Mouse (Mus musculus) kidney, embryonic 16.5 days (tissue): Measurements from ENCODE around the gene Rims3. TPM values are rescaled to one million over a fixed set of nuclear protein-coding genes. Genes with fewer than 3 reads are reported as not detected.

Source experiments
- ATAC-seq: fragments of 200-750 bp; cut with Nextera tagmentation; 2 replicates; pipeline ENCODE4 v1.8.0; 2017; ENCODE audit warnings: moderate TSS enrichment; ENCODE audit not compliant: low FRiP score, low TSS enrichment
- H3K27ac ChIP-seq: fragments of 300-500 bp; sonication (generic); 2 replicates; pipeline ENCODE4 v1.5.1; 2014; ENCODE audit warnings: low read length
- H3K27me3 ChIP-seq: fragments of 300-500 bp; sonication (generic); 2 replicates; pipeline ENCODE4 v1.6.1; 2014; ENCODE audit warnings: low read length, control low read depth, mixed read lengths; ENCODE audit not compliant: insufficient read depth
- H3K36me3 ChIP-seq: fragments of 300-500 bp; sonication (generic); 2 replicates; pipeline ENCODE4 v1.6.1; 2014; ENCODE audit warnings: low read length, control low read depth, mixed read lengths; ENCODE audit not compliant: insufficient read depth
- H3K4me1 ChIP-seq: fragments of 300-500 bp; sonication (generic); 2 replicates; pipeline ENCODE4 v1.6.1; 2014; ENCODE audit warnings: low read length, control low read depth, mixed read lengths; ENCODE audit not compliant: insufficient read depth
- H3K4me2 ChIP-seq: fragments of 300-500 bp; sonication (generic); replicated peaks from 2 replicates; pipeline ENCODE4 v1.6.1; 2014; ENCODE audit warnings: low read depth, low read length
- H3K4me3 ChIP-seq: fragments of 300-500 bp; sonication (generic); 2 replicates; pipeline ENCODE4 v1.5.1; 2014; ENCODE audit warnings: mild to moderate bottlenecking, low read length
- H3K9ac ChIP-seq: fragments of 300-500 bp; sonication (generic); replicated peaks from 2 replicates; pipeline ENCODE4 v1.6.1; 2014; ENCODE audit warnings: low read length
- H3K9me3 ChIP-seq: fragments of 300-500 bp; sonication (generic); 2 replicates; pipeline ENCODE4 v1.6.1; 2016; ENCODE audit warnings: low read length, control low read depth
- WGBS: fragments of 180-500 bp; shearing (Covaris S2); extraction: QIAGEN DNeasy Blood & Tissue Kit; methylation state at CpG from one replicate; pipeline ENCODE4 v1.1.7; 2014; 5-methylcytosine and 5-hydroxymethylcytosine counted together
- polyA plus RNA-seq: library from polyadenylated mRNA; unstranded; fragments of >200 nt; fragmentation: Nextera tagmentation; extraction: Ambion mirVana; gene quantifications from 2 replicates; pipeline ENCODE4 v1.2.1, GENCODE M21; 2015

Rims3 gene
- polyA plus RNA-seq, 1 experiment from 2014 or later = 0.41 TPM

DNA sequence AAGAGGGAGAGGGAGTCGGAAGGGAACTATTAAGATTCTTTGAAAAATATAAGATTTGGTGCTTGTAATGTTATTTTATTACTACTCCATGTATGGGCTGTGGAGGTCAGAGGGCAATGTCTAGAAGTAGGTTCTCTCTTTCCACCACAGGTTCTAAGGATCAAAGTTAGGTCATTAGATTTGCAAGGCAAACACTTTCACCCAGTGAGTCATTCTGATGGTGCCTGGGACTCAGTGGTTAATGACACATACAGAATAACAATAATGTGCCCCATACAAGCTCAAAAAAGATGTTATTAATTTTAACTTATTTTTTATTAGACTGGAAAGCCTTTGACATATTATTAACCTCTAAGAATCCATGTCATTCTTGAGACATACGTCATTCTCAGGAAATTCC lies 34.7 kb upstream of the Rims3 start:
- 0 out of 2 replicates have a peak, but pooled peaks cover 5% of the 10 kb centered on the region for H3K36me3 ChIP-seq
- 80% methylated on average over 2 of the region's 2 CpGs for WGBS
- no peak for ATAC-seq
- no peak overlapping the region for H3K4me3 ChIP-seq
- H3K4me1 ChIP-seq = peaks cover 53% of the 10 kb centered on the region
- H3K27ac ChIP-seq = no peak overlapping the region
- H3K9ac ChIP-seq = no peak overlapping the region
- H3K27me3 ChIP-seq = no peaks in the 10 kb centered on the region
- H3K9me3 ChIP-seq = no peaks in the 10 kb centered on the region
- no peak overlapping the region for H3K4me2 ChIP-seq

GRCm38 (mm10) chr4:120822191-120822911 lies 32.3 kb upstream of the Rims3 start:
- peak overlapping the region; percentile 26; the same call in 1 of the 2 replicates for H3K4me2 ChIP-seq
- H3K27me3 ChIP-seq = no peaks in the 10 kb centered on the region
- WGBS = 81% methylated on average over 2 of the region's 2 CpGs
- H3K4me3 ChIP-seq = no peak overlapping the region
- H3K36me3 ChIP-seq = 0 out of 2 replicates have a peak, but pooled peaks cover 5% of the 10 kb centered on the region
- H3K9ac ChIP-seq = no peak overlapping the region
- H3K9me3 ChIP-seq = no peaks in the 10 kb centered on the region
- H3K27ac ChIP-seq = peak overlapping the region; percentile 87
- peaks cover 41% of the 10 kb centered on the region for H3K4me1 ChIP-seq
- ATAC-seq = no peak

- Histone ChIP-seq H3K36me3 (no peaks in the 10 kb centered on the region), H3K4me1 (peaks cover 29% of the 10 kb centered on the region), H3K4me2 (peak overlapping the region; percentile 77), H3K9me3 (no peaks in the 10 kb centered on the region), H3K4me3 (peak overlapping the region; percentile 77), H3K27ac (peak overlapping the region; percentile 100), H3K27me3 (no peaks in the 10 kb centered on the region), H3K9ac (peak overlapping the region; percentile 99)
- 0% methylated on average over 53 of the region's 53 CpGs for WGBS
- peak; percentile 97 for ATAC-seq
Measured at GRCm38 (mm10) chr4:120825100-120825553, 29.5 kb upstream of the Rims3 start.

DNA sequence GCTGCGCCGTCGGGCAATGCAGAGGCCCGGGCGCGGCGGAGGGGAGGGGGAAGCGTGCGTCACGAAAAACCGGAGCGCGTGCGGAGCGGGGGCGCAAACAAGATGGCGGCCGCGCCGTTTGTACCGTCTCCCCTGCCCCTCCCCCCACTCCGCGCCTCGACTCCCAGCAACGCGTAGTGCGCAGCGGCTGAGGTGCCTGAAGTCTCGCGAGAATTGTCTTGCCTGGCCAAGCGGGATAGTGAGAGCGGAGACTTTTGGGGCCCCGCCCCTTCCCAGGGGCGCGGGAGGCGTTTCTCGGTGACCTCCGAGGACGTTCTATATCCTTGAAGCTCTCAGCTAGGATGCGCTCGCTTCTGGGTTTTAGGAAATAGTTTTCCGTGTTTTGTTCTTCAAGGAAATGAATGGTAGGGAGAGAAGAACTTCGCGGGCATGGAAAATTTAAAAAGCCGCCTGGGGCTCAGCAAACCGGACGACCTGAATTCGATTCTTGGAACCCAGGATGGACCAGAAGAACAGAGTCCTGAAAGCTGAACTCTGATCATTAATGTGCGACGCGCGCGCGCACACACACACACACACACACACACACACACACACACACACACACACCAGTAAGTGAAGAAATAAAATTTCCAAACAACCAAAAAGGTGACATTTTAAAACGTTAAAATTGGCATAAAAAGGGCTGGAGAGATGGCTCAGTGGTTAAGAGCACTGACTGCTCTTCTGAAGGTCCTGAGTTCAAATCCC lies 28.9 kb upstream of the Rims3 start:
- H3K36me3 ChIP-seq = no peaks in the 10 kb centered on the region
- H3K27ac ChIP-seq = peak overlapping the region; percentile 100
- peak overlapping the region; percentile 77 for H3K4me3 ChIP-seq
- no peaks in the 10 kb centered on the region for H3K9me3 ChIP-seq
- under 1% methylated on average over 49 of the region's 55 CpGs for WGBS
- peak overlapping the region; percentile 77 for H3K4me2 ChIP-seq
- H3K27me3 ChIP-seq = no peaks in the 10 kb centered on the region
- ATAC-seq = peak; percentile 97
- peak overlapping the region; percentile 99 for H3K9ac ChIP-seq
- H3K4me1 ChIP-seq = peaks cover 29% of the 10 kb centered on the region

- no peaks in the 10 kb centered on the region for H3K9me3 ChIP-seq
- H3K36me3 ChIP-seq = no peaks in the 10 kb centered on the region
- no peak overlapping the region for H3K9ac ChIP-seq
- H3K4me3 ChIP-seq = no peak overlapping the region
- peak overlapping the region; percentile 77 for H3K4me2 ChIP-seq
- peak overlapping the region; percentile 100 for H3K27ac ChIP-seq
- peaks cover 29% of the 10 kb centered on the region for H3K4me1 ChIP-seq
- no peaks in the 10 kb centered on the region for H3K27me3 ChIP-seq
- no peak for ATAC-seq
- WGBS = 90% methylated on average over 6 of the region's 6 CpGs
Measured at GRCm38 (mm10) chr4:120826418-120826817, 28.2 kb upstream of the Rims3 start.

GRCm38 (mm10) chr4:120830767-120831166 lies 23.8 kb upstream of the Rims3 start:
- Histone ChIP-seq H3K4me3 (no peak overlapping the region), H3K9me3 (no peaks in the 10 kb centered on the region), H3K9ac (no peak overlapping the region), H3K4me1 (no peaks in the 10 kb centered on the region), H3K4me2 (no peak overlapping the region), H3K36me3 (no peaks in the 10 kb centered on the region), H3K27me3 (no peaks in the 10 kb centered on the region), H3K27ac (no peak overlapping the region)
- 71% methylated on average over 5 of the region's 5 CpGs for WGBS
- no peak for ATAC-seq

DNA sequence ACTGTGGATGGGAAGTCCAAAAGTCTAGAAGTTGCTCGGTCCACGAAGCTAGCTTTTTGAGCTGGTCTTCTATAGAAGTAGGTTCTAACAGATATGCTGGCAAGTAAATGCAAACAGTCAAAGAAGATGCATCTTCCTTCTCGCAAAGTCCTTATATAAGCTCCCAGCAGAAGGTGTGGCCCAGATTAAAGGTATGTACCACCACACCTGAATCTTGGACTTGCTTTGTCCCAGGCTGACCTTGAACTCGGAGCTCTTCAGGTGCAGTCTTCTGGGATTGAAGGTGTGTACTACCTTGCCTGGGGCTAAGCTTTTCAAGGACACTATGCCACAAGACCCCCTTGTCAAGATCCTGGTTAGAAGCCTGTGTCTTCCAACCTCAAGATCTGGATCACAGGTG lies 23.1 kb upstream of the Rims3 start, which contains the start of gene Nfyc:
Gene Nfyc (minus strand): TSS at position 101 of the 400 bp plus-strand sequence.
- Histone ChIP-seq H3K9me3 (no peaks in the 10 kb centered on the region), H3K4me2 (no peak within 1 kb of the TSS), H3K27ac (no peak within 1 kb of the TSS), H3K4me1 (no peaks in the 10 kb centered on the region), H3K4me3 (no peak within 1 kb of the TSS), H3K36me3 (no peaks in the 10 kb centered on the region), H3K9ac (no peak within 1 kb of the TSS), H3K27me3 (no peaks in the 10 kb centered on the region)
- WGBS = 87% methylated on average over 4 of the region's 4 CpGs
- ATAC-seq = no peak

- H3K27ac ChIP-seq = no peak overlapping the region
- no peaks in the 10 kb centered on the region for H3K4me1 ChIP-seq
- ATAC-seq = no peak
- no peaks in the 10 kb centered on the region for H3K9me3 ChIP-seq
- 84% methylated on average over 3 of the region's 3 CpGs for WGBS
- H3K36me3 ChIP-seq = no peaks in the 10 kb centered on the region
- H3K4me3 ChIP-seq = no peak overlapping the region
- no peak overlapping the region for H3K4me2 ChIP-seq
- no peaks in the 10 kb centered on the region for H3K27me3 ChIP-seq
- H3K9ac ChIP-seq = no peak overlapping the region
Measured at GRCm38 (mm10) chr4:120841342-120841741, 13.3 kb upstream of the Rims3 start.

DNA sequence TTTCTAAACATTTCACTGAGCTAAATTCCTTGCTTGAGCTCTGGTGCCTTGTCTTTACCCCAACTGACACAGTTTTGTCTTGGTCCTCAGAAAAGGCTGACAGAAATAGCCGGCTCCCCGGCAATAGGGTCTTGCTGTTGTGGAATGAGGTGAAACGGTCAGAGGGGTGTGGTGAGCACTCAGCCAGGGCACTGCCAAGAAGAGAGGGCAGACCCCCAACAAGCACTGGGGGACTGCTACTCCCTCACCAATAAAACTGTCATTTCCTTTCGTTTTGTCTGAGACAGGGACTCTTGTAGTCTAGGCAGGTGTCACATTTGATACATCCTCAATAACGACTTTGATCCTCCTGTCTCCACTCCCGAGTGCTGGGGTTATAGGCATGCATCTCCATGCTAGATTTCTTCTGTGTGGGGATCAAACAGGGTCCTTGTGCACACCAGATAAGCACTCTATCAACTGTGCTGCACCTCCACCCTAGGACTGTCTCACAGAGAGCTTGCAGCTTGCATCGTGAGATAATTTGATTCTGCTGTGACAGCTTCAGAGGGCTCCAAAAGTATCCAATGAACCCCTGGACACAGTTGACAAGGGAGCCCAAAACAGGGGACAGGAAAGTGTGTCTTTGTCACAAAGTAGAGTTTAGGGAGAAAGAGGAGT lies 10.1 kb upstream of the Rims3 start:
- no peak for ATAC-seq
- Histone ChIP-seq H3K4me1 (no peaks in the 10 kb centered on the region), H3K9ac (no peak overlapping the region), H3K4me3 (no peak overlapping the region), H3K36me3 (no peaks in the 10 kb centered on the region), H3K27ac (no peak overlapping the region), H3K9me3 (no peaks in the 10 kb centered on the region), H3K27me3 (0 out of 2 replicates have a peak, but pooled peaks cover 3% of the 10 kb centered on the region), H3K4me2 (no peak overlapping the region)
- WGBS = 11% methylated on average over 7 of the region's 7 CpGs
